Mouse (Mus musculus): ENCODE data around the gene Shq1.

Shq1 gene

GRCm38 (mm10) chr6:100670880-100671344 is at the start of gene Shq1:
Gene Shq1 (minus strand): TSS chr6:100671157.
- peak; percentile 89 to 91 for DNase-seq

GRCm38 (mm10) chr6:100720098-100720501 is 49.1 kb upstream of the Shq1 start:
- no peak for DNase-seq

GRCm38 (mm10) chr6:100716817-100717216 is 45.9 kb upstream of the Shq1 start:
- no peak for DNase-seq

GRCm38 (mm10) chr6:100716152-100716551 is 45.2 kb upstream of the Shq1 start:
- DNase-seq = no peak

GRCm38 (mm10) chr6:100715296-100715828 is 44.4 kb upstream of the Shq1 start:
- no peak for DNase-seq

GRCm38 (mm10) chr6:100710866-100711265 is 39.9 kb upstream of the Shq1 start:
- DNase-seq = no peak

- DNase-seq = no peak
These were observed 39.2 kb upstream of the Shq1 start for GRCm38 (mm10) chr6:100710170-100710569.

- peak; percentile 26 to 51 for DNase-seq
These were observed 38.5 kb upstream of the Shq1 start for GRCm38 (mm10) chr6:100709483-100709882.

GRCm38 (mm10) chr6:100708996-100709395 is 38.0 kb upstream of the Shq1 start:
- DNase-seq = no peak

- no peak for DNase-seq
These were observed 37.3 kb upstream of the Shq1 start for GRCm38 (mm10) chr6:100708248-100708647.

- no peak for DNase-seq
These were observed 36.6 kb upstream of the Shq1 start for GRCm38 (mm10) chr6:100707557-100707956.

- DNase-seq = no peak
These were observed 35.9 kb upstream of the Shq1 start for GRCm38 (mm10) chr6:100706861-100707260.

GRCm38 (mm10) chr6:100705366-100705811 is 34.4 kb upstream of the Shq1 start:
- no peak for DNase-seq

- DNase-seq = no peak
These were observed 33.8 kb upstream of the Shq1 start, which contains the start of gene Gxylt2 for GRCm38 (mm10) chr6:100704574-100705365. Gene Gxylt2 (plus strand): TSS chr6:100704734.

- DNase-seq = no peak
These were observed 33.2 kb upstream of the Shq1 start for GRCm38 (mm10) chr6:100704197-100704573.

GRCm38 (mm10) chr6:100700774-100701173 is 29.8 kb upstream of the Shq1 start:
- no peak for DNase-seq

GRCm38 (mm10) chr6:100699986-100700385 is 29.0 kb upstream of the Shq1 start:
- no peak for DNase-seq

GRCm38 (mm10) chr6:100686341-100686740 is 15.4 kb upstream of the Shq1 start:
- no peak for DNase-seq

GRCm38 (mm10) chr6:100678636-100679035 is 7.7 kb upstream of the Shq1 start:
- DNase-seq = no peak

- DNase-seq = no peak
These were observed 5.5 kb upstream of the Shq1 start for GRCm38 (mm10) chr6:100676461-100676860.

- DNase-seq = no peak
These were observed 4.0 kb upstream of the Shq1 start for GRCm38 (mm10) chr6:100674974-100675373.

GRCm38 (mm10) chr6:100671401-100671800 is 444 bp upstream of the Shq1 start:
- DNase-seq = no peak

GRCm38 (mm10) chr6:100670370-100670841 is 551 bp downstream of the Shq1 start:
- DNase-seq = peak; percentile 68 to 72

GRCm38 (mm10) chr6:100668858-100669257 is 2.1 kb downstream of the Shq1 start:
- no peak for DNase-seq

Measured in lung, adult 18-20 months (tissue).